Mouse (Mus musculus): Measurements from ENCODE around the gene Arid5a. TPM values are rescaled to one million over a fixed set of nuclear protein-coding genes. Genes with fewer than 3 reads are reported as not detected.

Gene Arid5a
- polyA plus RNA-seq, 1 experiment from 2014 or later: 4.5 TPM

GRCm38 (mm10) chr1:36368969-36369645, 61.6 kb downstream of the Arid5a start, which contains the start of gene Kansl3:
TSS of gene Kansl3 (minus strand) at chr1:36369181.
- ATAC-seq (ENCODE audit: low FRiP score, low TSS enrichment): peak; percentile 92
- Histone ChIP-seq H3K4me2 (replicated peaks; ENCODE audit: low read depth, low read length) (peak within 1 kb of the TSS; percentile 67), H3K27me3 (ENCODE audit: control insufficient read depth, insufficient read depth, low read length) (no peaks in the 10 kb centered on the region), H3K4me3 (ENCODE audit: low read length) (peak within 1 kb of the TSS; percentile 93), H3K4me1 (ENCODE audit: control insufficient read depth, insufficient read depth, low read length) (peaks cover 5% of the 10 kb centered on the region), H3K9ac (ENCODE audit: low read depth, low read length) (peak within 1 kb of the TSS; percentile 97), H3K27ac (ENCODE audit: low read depth, low read length) (peak within 1 kb of the TSS; percentile 74), H3K9me3 (ENCODE audit: control insufficient read depth, low read length) (no peaks in the 10 kb centered on the region), H3K36me3 (ENCODE audit: control insufficient read depth, insufficient read depth, low read length) (peaks cover 15% of the 10 kb centered on the region)
- WGBS: 4% methylated on average over 61 of the region's 61 CpGs

DNA sequence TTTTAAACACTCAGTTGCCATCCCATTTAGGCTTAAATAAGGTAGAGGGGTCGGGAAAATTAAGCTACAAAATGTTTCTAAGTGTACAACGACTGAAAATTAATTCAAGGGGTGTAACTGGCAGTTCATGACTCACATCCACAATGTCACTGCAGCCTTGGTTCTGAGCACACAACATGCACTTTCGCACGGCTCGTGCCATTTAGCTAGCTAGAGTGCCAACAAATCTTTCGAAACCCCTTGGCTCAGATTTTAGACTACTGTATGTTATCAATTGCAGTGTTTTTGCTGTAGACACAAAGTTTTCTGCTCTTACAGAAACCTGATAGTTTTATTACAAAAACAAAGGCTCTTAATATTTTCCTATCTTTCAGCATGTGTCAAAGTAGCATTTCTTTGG, 63.4 kb downstream of the Arid5a start:
- Histone ChIP-seq H3K4me1 (ENCODE audit: control insufficient read depth, insufficient read depth, low read length) (peaks cover 5% of the 10 kb centered on the region), H3K27me3 (ENCODE audit: control insufficient read depth, insufficient read depth, low read length) (no peaks in the 10 kb centered on the region), H3K9me3 (ENCODE audit: control insufficient read depth, low read length) (no peaks in the 10 kb centered on the region), H3K27ac (ENCODE audit: low read depth, low read length) (no peak overlapping the region), H3K4me2 (replicated peaks; ENCODE audit: low read depth, low read length) (no peak overlapping the region), H3K4me3 (ENCODE audit: low read length) (no peak overlapping the region), H3K36me3 (ENCODE audit: control insufficient read depth, insufficient read depth, low read length) (peaks cover under 1% of the 10 kb centered on the region; the same call in 1 of the 2 replicates), H3K9ac (ENCODE audit: low read depth, low read length) (no peak overlapping the region)
- no peak for ATAC-seq (ENCODE audit: low FRiP score, low TSS enrichment)
- WGBS: 87% methylated on average over 6 of the region's 6 CpGs

GRCm38 (mm10) chr1:36371934-36372845, 64.7 kb downstream of the Arid5a start, which contains the start of gene Fer1l5:
TSS of gene Fer1l5 (plus strand) at chr1:36372291.
- 81% methylated on average over 10 of the region's 10 CpGs for WGBS
- Histone ChIP-seq H3K27ac (ENCODE audit: low read depth, low read length) (no peak within 1 kb of the TSS), H3K4me3 (ENCODE audit: low read length) (no peak within 1 kb of the TSS), H3K9ac (ENCODE audit: low read depth, low read length) (no peak within 1 kb of the TSS), H3K36me3 (ENCODE audit: control insufficient read depth, insufficient read depth, low read length) (no peaks in the 10 kb centered on the region), H3K4me1 (ENCODE audit: control insufficient read depth, insufficient read depth, low read length) (peaks cover 5% of the 10 kb centered on the region), H3K9me3 (ENCODE audit: control insufficient read depth, low read length) (no peaks in the 10 kb centered on the region), H3K27me3 (ENCODE audit: control insufficient read depth, insufficient read depth, low read length) (no peaks in the 10 kb centered on the region), H3K4me2 (replicated peaks; ENCODE audit: low read depth, low read length) (no peak within 1 kb of the TSS)
- no peak for ATAC-seq (ENCODE audit: low FRiP score, low TSS enrichment)

Small RNA genes within 50 kb of the gene (microRNA-seq; reads per million reads assigned to microRNA genes)
- gene Mir6898: 0.63 reads per million

Other genes starting within 250 kb of the Arid5a start
- gene Hs6st1, start 239.3 kb upstream of the Arid5a start, polyA plus RNA-seq (2014; fragmentation: Nextera tagmentation; extraction: Ambion mirVana): 8.9 and 10.1 TPM in 2 replicates
- 58.0 and 81.1 TPM in 2 replicates for gene Uggt1, start 63.0 kb upstream of the Arid5a start, polyA plus RNA-seq (2014; fragmentation: Nextera tagmentation; extraction: Ambion mirVana)
- gene Neurl3, start 33.1 kb upstream of the Arid5a start, polyA plus RNA-seq (2014; fragmentation: Nextera tagmentation; extraction: Ambion mirVana): 10.8 and 17.4 TPM in 2 replicates
- 30.2 and 46.2 TPM in 2 replicates for gene Kansl3, start 61.4 kb downstream of the Arid5a start, polyA plus RNA-seq (2014; fragmentation: Nextera tagmentation; extraction: Ambion mirVana)
- 0.43 and 0.65 TPM in 2 replicates for gene Fer1l5, start 64.6 kb downstream of the Arid5a start, polyA plus RNA-seq (2014; fragmentation: Nextera tagmentation; extraction: Ambion mirVana)
- 33.6 and 33.7 TPM in 2 replicates for gene Lman2l, start 137.5 kb downstream of the Arid5a start, polyA plus RNA-seq (2014; fragmentation: Nextera tagmentation; extraction: Ambion mirVana)
- gene Cnnm4, start 163.9 kb downstream of the Arid5a start, polyA plus RNA-seq (2014; fragmentation: Nextera tagmentation; extraction: Ambion mirVana): 12.8 and 13.1 TPM in 2 replicates
- 5.7 and 7.5 TPM in 2 replicates for gene Cnnm3, start 204.1 kb downstream of the Arid5a start, polyA plus RNA-seq (2014; fragmentation: Nextera tagmentation; extraction: Ambion mirVana)
- 10.5 and 14.6 TPM in 2 replicates for gene Ankrd23, start 229.2 kb downstream of the Arid5a start, polyA plus RNA-seq (2014; fragmentation: Nextera tagmentation; extraction: Ambion mirVana)
- gene Gm42417, start 231.7 kb downstream of the Arid5a start, polyA plus RNA-seq (2014; fragmentation: Nextera tagmentation; extraction: Ambion mirVana): 0.26 TPM in 1 of 2 replicates, not detected in the other
- 22.4 and 22.7 TPM in 2 replicates for gene Ankrd39, start 239.7 kb downstream of the Arid5a start, polyA plus RNA-seq (2014; fragmentation: Nextera tagmentation; extraction: Ambion mirVana)